Mouse (Mus musculus) megakaryocyte, embryonic 14.5 days (primary cell): ENCODE measurements at regions not wholly inside any gene's neighbourhood (a gene's known extent, or its start where the extent isn't known, plus 50 kb on each side); places are given as distances from the start of the nearest gene placed in this dataset.

Source experiments
- FLI1 ChIP-seq: IDR thresholded peaks from 2 replicates; pipeline ENCODE4 v1.6.1; 2012; ENCODE audit warnings: low read length, inconsistent platforms, mixed read lengths
- GATA1 ChIP-seq: IDR thresholded peaks from 3 replicates; pipeline ENCODE4 v1.6.1; 2012; ENCODE audit warnings: mixed read lengths, low read length, inconsistent platforms, borderline replicate concordance

DNA sequence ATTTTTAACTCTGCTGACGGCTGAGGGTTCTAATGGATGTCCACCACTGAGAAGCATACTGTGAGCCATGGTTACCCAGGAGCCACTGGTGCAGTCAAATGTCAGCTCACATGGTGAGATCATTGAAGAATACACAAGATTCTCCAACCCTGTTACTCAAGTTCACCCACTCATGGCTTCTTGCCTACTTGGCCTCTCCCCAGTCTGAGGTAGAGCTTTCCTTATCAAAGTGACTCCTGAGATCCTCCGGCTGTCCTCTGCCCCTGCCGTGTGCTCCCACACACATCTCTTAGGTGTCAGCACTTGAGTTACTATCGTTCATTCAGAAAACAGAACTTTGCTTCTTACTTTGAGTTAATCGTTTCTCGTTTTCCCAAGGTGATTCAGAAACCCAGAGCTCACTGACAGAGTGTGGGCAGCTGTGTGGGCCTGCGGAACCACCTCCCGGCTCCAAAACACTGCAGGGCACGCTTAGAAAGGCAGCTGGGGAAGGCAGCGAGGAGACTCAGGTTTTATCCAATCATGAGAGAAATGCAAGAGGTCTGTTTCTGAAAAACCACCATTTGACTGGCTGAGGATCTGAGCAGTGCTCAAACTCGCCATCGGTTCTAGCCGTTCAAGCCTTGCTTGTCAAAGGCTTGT, 177.8 kb downstream of the Cand1 start:
- no peak for TF ChIP-seq GATA1
- no peak for TF ChIP-seq FLI1
